ENCODE assay signal across 7 mouse cellular contexts in the genomic region with DNA sequence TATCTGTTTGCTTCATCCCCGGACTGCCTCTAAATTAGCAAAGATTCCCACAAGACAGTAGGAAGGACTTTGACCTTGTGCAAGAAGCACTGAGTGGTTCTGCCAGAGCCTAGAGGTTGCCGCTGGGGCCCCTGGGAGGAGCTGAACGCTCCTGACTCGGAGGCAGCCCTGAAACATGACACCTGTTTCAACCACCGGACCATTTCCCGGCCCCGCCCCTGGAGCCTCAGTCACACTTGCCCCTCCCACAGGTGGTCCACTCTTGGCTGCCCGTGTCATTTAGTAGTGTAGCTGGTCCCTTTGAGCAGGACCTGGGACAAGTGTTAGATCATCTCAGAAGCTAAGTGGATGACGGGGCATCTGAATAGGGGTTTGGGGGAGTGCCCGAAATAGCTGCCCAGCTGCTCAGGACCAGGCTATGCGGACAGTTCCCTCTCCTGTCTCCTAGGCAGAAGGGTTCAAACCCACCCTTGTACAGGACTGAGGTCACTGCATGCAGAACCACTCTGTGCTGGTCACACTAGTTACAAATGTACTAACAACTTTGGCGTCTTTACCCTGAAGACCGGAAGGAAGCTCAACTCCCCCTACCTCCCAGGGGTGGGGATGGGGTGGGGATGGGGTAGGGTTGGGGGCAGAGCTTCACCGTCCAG. TPM values are rescaled to one million over a fixed set of nuclear protein-coding genes. Genes with fewer than 3 reads are reported as not detected.
DNase-seq lines count a peak whose midpoint lies in the region; ATAC-seq and TF ChIP-seq lines count a peak whose summit lies in the region.

No protein-coding gene starts in this region.

- WGBS in embryonic facial prominence, embryonic 14.5 days, result 6% methylated on average over 14 of the region's 14 CpGs
- WGBS in olfactory bulb, adult 2 months, result 37% methylated on average over 14 of the region's 14 CpGs

- H3K27ac ChIP-seq in CH12.LX (ENCODE audit: insufficient read depth, low read depth), result no peak overlapping the region
- no peak overlapping the region for H3K27ac ChIP-seq in embryonic facial prominence, embryonic 14.5 days (replicated peaks; ENCODE audit: low read depth, low read length)
- H3K27ac ChIP-seq in olfactory bulb, adult 2 months (ENCODE audit: insufficient read depth, low read depth, low read length), result no peak overlapping the region

- H3K79me2 ChIP-seq in CH12.LX (replicated peaks; ENCODE audit: control insufficient read depth, extremely low read depth, insufficient read depth, poor library complexity, severe bottlenecking), result no peaks in the 10 kb centered on the region

- peaks cover 79% of the 10 kb centered on the region for H3K27me3 ChIP-seq in CH12.LX (replicated peaks)
- peaks cover 54% of the 10 kb centered on the region for H3K27me3 ChIP-seq in embryonic facial prominence, embryonic 14.5 days (replicated peaks; ENCODE audit: control insufficient read depth, insufficient read depth, low read length)

- dilution Hi-C loops in CH12.LX (cut with MboI; ENCODE audit: extremely low pct_ligation_motif_present, extremely low pct_unique_long_range_greater_than_20kb, low sequenced_read_pairs), result no loop called here

- DNase-seq in 416B (ENCODE audit: low read depth) (peak; percentile 79), CH12.LX (ENCODE audit: extremely low read depth) (peak; percentile 49)
- DNase-seq in embryonic facial prominence, embryonic 14.5 days (ENCODE audit: low spot score), result peak; percentile 48
- peak; percentile 60 for DNase-seq in kidney, postnatal 10 days
- no peak for DNase-seq in left cerebral cortex, postnatal 4 days

- intact Hi-C loops in left cerebral cortex, postnatal 4 days (cut with DNase I), result no loop called here

- no peak for TF ChIP-seq RAD21 in CH12.LX (IDR thresholded peaks at IDR 0.05; ENCODE audit: low read depth, low read length)

- no peaks in the 10 kb centered on the region for H3K36me3 ChIP-seq in CH12.LX (replicated peaks in 1 of 2; ENCODE audit: control insufficient read depth in 1 of 2, insufficient read depth in 1 of 2, low read length in 1 of 2)
- H3K36me3 ChIP-seq in embryonic facial prominence, embryonic 14.5 days (ENCODE audit: control insufficient read depth, insufficient read depth, low read length), result no peaks in the 10 kb centered on the region

- peaks cover 10 to 25% of the 10 kb centered on the region in 2 experiments for H3K4me1 ChIP-seq in CH12.LX (ENCODE audit: control insufficient read depth in 1 of 2, insufficient read depth in 2 of 2)
- peaks cover 11% of the 10 kb centered on the region; the same call in 1 of the 2 replicates for H3K4me1 ChIP-seq in embryonic facial prominence, embryonic 14.5 days (ENCODE audit: control insufficient read depth, insufficient read depth, low read length)
- peaks cover 18% of the 10 kb centered on the region for H3K4me1 ChIP-seq in olfactory bulb, adult 2 months (ENCODE audit: control insufficient read depth, insufficient read depth, low read length)

- in situ Hi-C loops in CH12.LX (cut with MboI; ENCODE audit: low pct_ligation_motif_present, low pct_unique_long_range_greater_than_20kb, low sequenced_read_pairs), result no loop called here

- H3K9me3 ChIP-seq in CH12.LX (replicated peaks; ENCODE audit: low read length), result no peaks in the 10 kb centered on the region
- H3K9me3 ChIP-seq in embryonic facial prominence, embryonic 14.5 days (ENCODE audit: control insufficient read depth, low read length), result no peaks in the 10 kb centered on the region

- TF ChIP-seq POLR2A in CH12.LX (IDR thresholded peaks at IDR 0.05; ENCODE audit: low read depth, low read length), result no peak
- no peak for TF ChIP-seq POLR2A in olfactory bulb, adult 2 months (IDR thresholded peaks at IDR 0.05; ENCODE audit: insufficient read depth, low read depth, low read length)

- H3K4me3 ChIP-seq in CH12.LX (replicated peaks in 1 of 3; ENCODE audit: low read depth in 2 of 3, low read length in 2 of 3, poor library complexity in 1 of 3), result no peak overlapping the region
- H3K4me3 ChIP-seq in embryonic facial prominence, embryonic 14.5 days (ENCODE audit: low read depth, low read length), result no peak overlapping the region
- H3K4me3 ChIP-seq in olfactory bulb, adult 2 months (ENCODE audit: insufficient read depth, low read depth, low read length), result peak overlapping the region; percentile 50; the same call in 1 of the 2 replicates

- no peak for TF ChIP-seq CTCF in CH12.LX (conservative IDR thresholded peaks at IDR 0.05 in 1 of 2, IDR thresholded peaks at IDR 0.05 in 1 of 2; ENCODE audit: low read depth in 2 of 2, low read length in 2 of 2)
- no peak for TF ChIP-seq CTCF in olfactory bulb, adult 2 months (IDR thresholded peaks at IDR 0.05; ENCODE audit: insufficient read depth, low read depth, low read length)

- TF ChIP-seq EP300 in CH12.LX (IDR thresholded peaks at IDR 0.05; ENCODE audit: low read length), result no peak

- H3K4me2 ChIP-seq in CH12.LX (ENCODE audit: insufficient read depth, low read depth, poor library complexity, severe bottlenecking), result 0 out of 2 replicates have a peak overlapping the region, but pooled peaks have one; percentile 9
- H3K4me2 ChIP-seq in embryonic facial prominence, embryonic 14.5 days (ENCODE audit: low read depth, low read length), result peak overlapping the region; percentile 23; the same call in 1 of the 2 replicates

- peak; percentile 39; the same call in 1 of the 2 replicates for ATAC-seq in embryonic facial prominence, embryonic 14.5 days (ENCODE audit: low read depth)
- ATAC-seq in frontal cortex, adult (ENCODE audit: low TSS enrichment), result no peak

- no peak overlapping the region for H3K9ac ChIP-seq in CH12.LX (ENCODE audit: insufficient read depth, low read depth)
- H3K9ac ChIP-seq in embryonic facial prominence, embryonic 14.5 days (ENCODE audit: low read depth, low read length), result no peak overlapping the region

TF ChIP-seq in CH12.LX, 34 proteins besides CTCF, POLR2A, EP300 and RAD21:
- TF ChIP-seq ELF1 (IDR thresholded peaks at IDR 0.05; ENCODE audit: low read depth, low read length) (0 out of 2 replicates have a peak, but pooled peaks have one; percentile 19), SIN3A (IDR thresholded peaks at IDR 0.05; ENCODE audit: low read length) (0 out of 2 replicates have a peak, but pooled peaks have one; percentile 41), IRF4 (IDR thresholded peaks at IDR 0.05; ENCODE audit: low read depth, low read length) (peak; percentile 52; the same call in 1 of the 2 replicates), NRF1 (IDR thresholded peaks at IDR 0.05; ENCODE audit: low read depth, low read length) (no peak)

RNA-seq across cellular contexts. Expression of gene Cntn2, which starts 1.8 kb away (rescaled TPM):
- total RNA-seq in CH12.LX (2012; rRNA removed), result 0.04 and 0.08 TPM in 2 replicates
- total RNA-seq in CH12.LX (2014; rRNA removed), result 0.05 and 0.07 TPM in 2 replicates
- polyA plus RNA-seq in CH12.LX (2012; ENCODE audit: insufficient read length, low read depth), result 0.04 TPM in 2 replicates
- polyA plus RNA-seq in embryonic facial prominence, embryonic 14.5 days (2014; fragmentation: Nextera tagmentation; extraction: Ambion mirVana), result 3.6 and 4.3 TPM in 2 replicates
- polyA plus RNA-seq in olfactory bulb, adult 2 months (2012; ENCODE audit: insufficient read depth, insufficient read length, low replicate concordance, missing spikeins), result not detected in 2 replicates
- total RNA-seq in left cerebral cortex, postnatal 4 days (2021), result 100 to 1,000 TPM; 113 to 118 TPM

RNA-seq across cellular contexts. Expression of gene Tmem81, which starts 35.3 kb away (rescaled TPM):
- 2.0 and 3.3 TPM in 2 replicates for total RNA-seq in CH12.LX (2012; rRNA removed)
- total RNA-seq in CH12.LX (2014; rRNA removed), result 2.2 and 2.3 TPM in 2 replicates
- polyA plus RNA-seq in CH12.LX (2012; ENCODE audit: insufficient read length, low read depth), result 2.4 and 2.8 TPM in 2 replicates
- polyA plus RNA-seq in embryonic facial prominence, embryonic 14.5 days (2014; fragmentation: Nextera tagmentation; extraction: Ambion mirVana), result 1.8 TPM in 2 replicates
- not detected in 2 replicates for polyA plus RNA-seq in olfactory bulb, adult 2 months (2012; ENCODE audit: insufficient read depth, insufficient read length, low replicate concordance, missing spikeins)
- total RNA-seq in left cerebral cortex, postnatal 4 days (2021), result 1 to 10 TPM; 2.2 to 2.9 TPM
